Comparison of ENCODE assay signal across 7 mouse cellular contexts in the genomic region with DNA sequence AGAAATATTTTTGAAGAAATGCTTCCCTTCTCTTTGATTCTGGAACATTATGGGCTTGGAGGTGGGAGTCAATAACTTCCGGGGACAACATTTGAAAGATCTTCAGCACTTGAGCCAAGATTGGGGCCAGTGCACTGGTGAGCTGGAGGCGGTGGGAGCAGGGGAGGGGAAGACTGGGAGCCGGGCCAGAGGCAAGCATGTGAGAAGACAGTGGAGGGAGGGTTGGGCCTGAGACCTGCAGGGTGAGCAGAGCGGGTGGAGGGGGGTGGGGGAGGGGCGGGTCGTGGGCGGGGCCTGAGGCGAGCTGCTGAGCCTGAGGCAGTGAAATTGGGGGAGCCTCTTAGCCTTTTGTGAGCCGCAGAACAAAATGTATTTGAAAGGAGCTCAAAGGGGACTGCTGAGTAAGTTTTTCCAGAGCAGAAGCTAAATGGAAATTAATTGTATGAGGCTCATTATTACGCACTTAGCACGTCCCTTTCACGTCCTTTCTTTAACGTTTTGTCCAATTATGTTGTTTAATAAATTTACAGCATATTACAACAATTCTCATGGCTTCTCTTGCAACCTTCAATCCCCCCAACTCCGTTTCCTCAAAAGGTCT.
DNase-seq lines count a peak whose midpoint lies in the region; ATAC-seq and TF ChIP-seq lines count a peak whose summit lies in the region.

No protein-coding gene starts in this region.

- no peaks in the 10 kb centered on the region for H3K27me3 ChIP-seq in ES-Bruce4 (ENCODE audit: control insufficient read depth, insufficient read depth, low read length, poor library complexity, severe bottlenecking)
- no peaks in the 10 kb centered on the region for H3K27me3 ChIP-seq in forebrain, embryonic 15.5 days
- H3K27me3 ChIP-seq in kidney, embryonic 16.5 days (ENCODE audit: insufficient read depth, low read length), result no peaks in the 10 kb centered on the region

- peaks cover 2% of the 10 kb centered on the region for H3K4me1 ChIP-seq in ES-Bruce4 (ENCODE audit: control insufficient read depth, insufficient read depth, low read length)
- H3K4me1 ChIP-seq in forebrain, embryonic 15.5 days, result peaks cover 9% of the 10 kb centered on the region; the same call in 1 of the 2 replicates
- no peaks in the 10 kb centered on the region; the same call in 1 of the 2 replicates for H3K4me1 ChIP-seq in kidney, embryonic 16.5 days (ENCODE audit: insufficient read depth, low read length)

- peak; percentile 47 for DNase-seq in CD4-positive, CD25-positive, alpha-beta regulatory T cell, adult 2 months (ENCODE audit: low read depth, low spot score)
- DNase-seq in lung, postnatal 14 days, result peak; percentile 57
- peak; percentile 12 to 13 for DNase-seq in right cerebral cortex, postnatal 36 days (ENCODE audit: low spot score in 2 of 2)
- DNase-seq in urinary bladder, postnatal 25 days (ENCODE audit: low spot score), result no peak

- 0 out of 2 replicates have a peak, but pooled peaks have one; percentile 42 for TF ChIP-seq EP300 in ES-Bruce4 (IDR thresholded peaks at IDR 0.05; ENCODE audit: insufficient read depth, low read depth, low read length)

- 5% methylated on average over 14 of the region's 14 CpGs for WGBS in forebrain, embryonic 15.5 days
- WGBS in kidney, embryonic 16.5 days, result 22% methylated on average over 13 of the region's 14 CpGs

- H3K9ac ChIP-seq in ES-Bruce4 (ENCODE audit: low read depth, poor library complexity, severe bottlenecking), result no peak overlapping the region
- H3K9ac ChIP-seq in forebrain, embryonic 15.5 days (replicated peaks), result no peak overlapping the region
- no peak overlapping the region for H3K9ac ChIP-seq in kidney, embryonic 16.5 days (replicated peaks; ENCODE audit: low read length)

- no peak for TF ChIP-seq POLR2A in ES-Bruce4 (IDR thresholded peaks at IDR 0.05; ENCODE audit: insufficient read depth, low read length)

- TF ChIP-seq CTCF in ES-Bruce4 (IDR thresholded peaks at IDR 0.05; ENCODE audit: low read depth, low read length), result no peak

- H3K4me3 ChIP-seq in ES-Bruce4 (ENCODE audit: low read depth, low read length), result no peak overlapping the region
- H3K4me3 ChIP-seq in forebrain, embryonic 15.5 days, result no peak overlapping the region
- H3K4me3 ChIP-seq in kidney, embryonic 16.5 days (ENCODE audit: low read length), result no peak overlapping the region

- no peaks in the 10 kb centered on the region for H3K36me3 ChIP-seq in ES-Bruce4 (ENCODE audit: control insufficient read depth, insufficient read depth, low read length, poor library complexity, severe bottlenecking)
- H3K36me3 ChIP-seq in forebrain, embryonic 15.5 days, result no peaks in the 10 kb centered on the region
- H3K36me3 ChIP-seq in kidney, embryonic 16.5 days (ENCODE audit: insufficient read depth, low read length), result no peaks in the 10 kb centered on the region

- H3K9me3 ChIP-seq in ES-Bruce4 (replicated peaks; ENCODE audit: control insufficient read depth, insufficient read depth, low read length, poor library complexity, severe bottlenecking), result no peaks in the 10 kb centered on the region; the same call in 1 of the 2 replicates
- H3K9me3 ChIP-seq in forebrain, embryonic 15.5 days, result no peaks in the 10 kb centered on the region
- H3K9me3 ChIP-seq in kidney, embryonic 16.5 days (ENCODE audit: low read length), result peaks cover 4% of the 10 kb centered on the region; the same call in 1 of the 2 replicates

- peak; percentile 95 for ATAC-seq in forebrain, embryonic 15.5 days (replicated peaks)
- ATAC-seq in kidney, embryonic 16.5 days (ENCODE audit: low FRiP score, low TSS enrichment), result peak; percentile 95

- H3K27ac ChIP-seq in ES-Bruce4 (ENCODE audit: insufficient read depth, low read length), result no peak overlapping the region
- peak overlapping the region; percentile 6; the same call in 1 of the 2 replicates for H3K27ac ChIP-seq in forebrain, embryonic 15.5 days (replicated peaks)
- no peak overlapping the region for H3K27ac ChIP-seq in kidney, embryonic 16.5 days (ENCODE audit: low read length)

- H3K4me2 ChIP-seq in forebrain, embryonic 15.5 days (replicated peaks), result no peak overlapping the region
- H3K4me2 ChIP-seq in kidney, embryonic 16.5 days (replicated peaks; ENCODE audit: low read depth, low read length), result no peak overlapping the region
